Mouse (Mus musculus): ENCODE results near the gene Dpp4. TPM values are rescaled to one million over a fixed set of nuclear protein-coding genes. Genes with fewer than 3 reads are reported as not detected.
A peak's percentile ranks its signal among the peaks of the same experiment; 100 is the strongest.

Gene Dpp4
- polyA plus RNA-seq (2015; fragmentation: Nextera tagmentation; extraction: Ambion mirVana): 41.8 and 44.1 TPM in 2 replicates

DNA sequence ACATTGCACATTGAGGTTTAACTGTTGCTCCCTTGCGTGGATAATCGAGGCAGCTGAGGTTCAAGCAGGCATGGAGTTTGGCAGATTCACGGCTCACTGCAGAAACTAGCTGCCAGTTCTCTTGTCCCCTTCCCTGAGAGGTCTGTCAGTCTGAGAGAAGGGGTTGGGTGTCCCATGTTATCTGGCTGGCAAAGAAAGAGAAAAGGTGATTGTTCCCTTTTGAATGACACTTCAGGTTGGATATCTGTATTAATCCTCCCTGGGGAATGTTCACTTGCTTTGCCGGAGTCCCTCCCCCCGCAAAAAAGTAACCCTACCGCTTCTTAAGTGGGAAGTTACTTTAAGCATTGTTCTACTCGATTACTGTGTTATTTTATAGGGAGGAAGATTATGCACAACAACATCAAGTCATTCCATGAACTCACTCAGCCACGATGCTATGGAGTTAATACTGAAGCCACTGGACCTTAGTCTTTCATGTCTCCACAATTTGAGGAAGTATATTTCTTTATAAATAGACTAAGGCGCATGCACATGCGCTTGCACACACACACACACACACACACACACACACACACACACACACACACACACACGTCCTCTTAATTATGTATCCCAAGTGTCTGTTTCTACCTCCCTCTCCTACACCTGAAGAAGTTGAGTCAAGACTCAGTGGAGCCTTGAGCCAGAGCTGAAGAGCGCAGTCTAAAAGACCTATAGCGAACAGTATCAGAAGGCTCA, at the start of gene Dpp4:
Gene Dpp4 (minus strand): TSS at position 151 of the 741 bp plus-strand sequence.
- H3K27me3 ChIP-seq (replicated peaks; ENCODE audit: insufficient read depth, low read length): no peaks in the 10 kb centered on the region
- peak within 1 kb of the TSS; percentile 17; the same call in 1 of the 2 replicates for H3K9ac ChIP-seq (replicated peaks; ENCODE audit: low read depth)
- ATAC-seq: no peak
- H3K4me2 ChIP-seq (replicated peaks; ENCODE audit: low read depth, low read length): peak within 1 kb of the TSS; percentile 75
- no peaks in the 10 kb centered on the region for H3K36me3 ChIP-seq (ENCODE audit: insufficient read depth, low read length)
- H3K9me3 ChIP-seq (ENCODE audit: low read length): no peaks in the 10 kb centered on the region
- 51% methylated on average over 13 of the region's 13 CpGs for WGBS
- peak within 1 kb of the TSS; percentile 42 for H3K4me3 ChIP-seq (ENCODE audit: low read depth, low read length)
- TF ChIP-seq CTCF (IDR thresholded peaks at IDR 0.05): no peak
- no peak for TF ChIP-seq EP300 (IDR thresholded peaks at IDR 0.05)
- peaks cover 4% of the 10 kb centered on the region; the same call in 1 of the 2 replicates for H3K4me1 ChIP-seq (ENCODE audit: insufficient read depth, low read depth, low read length)
- H3K27ac ChIP-seq (ENCODE audit: low read length): peak within 1 kb of the TSS; percentile 73
- DNase-seq (ENCODE audit: low spot score): no peak

DNA sequence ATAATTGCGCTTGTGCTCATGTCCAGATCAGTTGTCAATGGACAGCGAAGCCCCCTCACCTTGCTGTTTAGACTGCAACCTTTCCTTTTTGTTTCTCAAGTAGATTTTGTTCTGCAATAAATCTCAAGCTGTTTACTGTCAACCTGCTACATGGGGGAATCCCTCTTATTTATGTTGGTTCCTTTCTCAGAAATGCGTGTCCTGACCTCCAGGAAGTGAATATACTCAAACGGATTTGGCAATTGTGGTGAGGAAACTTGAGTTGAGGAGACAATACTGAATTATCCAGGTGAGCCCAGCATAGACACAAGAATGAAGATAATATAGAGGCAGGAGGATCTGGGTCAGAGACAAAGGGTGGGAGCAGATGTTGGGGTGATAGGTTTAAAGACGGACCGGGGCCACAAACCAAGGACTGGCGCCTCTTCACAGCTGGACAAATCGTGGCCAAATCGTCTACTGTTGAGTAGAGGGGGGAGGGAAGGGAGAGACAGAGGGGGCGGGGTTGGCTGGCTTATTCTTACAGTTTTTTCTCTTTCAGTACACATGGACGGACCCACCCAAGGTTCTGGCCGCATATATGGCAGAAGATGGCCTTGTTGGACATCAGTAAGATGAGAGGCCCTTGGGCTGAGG, 48.9 kb upstream of the Dpp4 start:
- TF ChIP-seq EP300 (IDR thresholded peaks at IDR 0.05) (no peak), CTCF (IDR thresholded peaks at IDR 0.05) (no peak)
- WGBS: 84% methylated on average over 12 of the region's 12 CpGs
- DNase-seq (ENCODE audit: low spot score) (no peak), ATAC-seq (no peak)
- no peak overlapping the region for H3K9ac ChIP-seq (replicated peaks; ENCODE audit: low read depth)
- H3K4me1 ChIP-seq (ENCODE audit: insufficient read depth, low read depth, low read length): no peaks in the 10 kb centered on the region
- no peaks in the 10 kb centered on the region for H3K27me3 ChIP-seq (replicated peaks; ENCODE audit: insufficient read depth, low read length)
- no peaks in the 10 kb centered on the region for H3K36me3 ChIP-seq (ENCODE audit: insufficient read depth, low read length)
- H3K4me2 ChIP-seq (replicated peaks; ENCODE audit: low read depth, low read length): no peak overlapping the region
- H3K9me3 ChIP-seq (ENCODE audit: low read length): no peaks in the 10 kb centered on the region
- no peak overlapping the region for H3K27ac ChIP-seq (ENCODE audit: low read length)
- no peak overlapping the region for H3K4me3 ChIP-seq (ENCODE audit: low read depth, low read length)

- TF ChIP-seq EP300 (IDR thresholded peaks at IDR 0.05) (no peak), CTCF (IDR thresholded peaks at IDR 0.05) (no peak)
- DNase-seq (ENCODE audit: low spot score) (peak; percentile 26), ATAC-seq (no peak)
- WGBS: 60% methylated on average over 7 of the region's 7 CpGs
- no peak overlapping the region for H3K9ac ChIP-seq (replicated peaks; ENCODE audit: low read depth)
- no peaks in the 10 kb centered on the region for H3K4me1 ChIP-seq (ENCODE audit: insufficient read depth, low read depth, low read length)
- H3K27ac ChIP-seq (ENCODE audit: low read length): no peak overlapping the region
- H3K4me2 ChIP-seq (replicated peaks; ENCODE audit: low read depth, low read length): no peak overlapping the region
- H3K27me3 ChIP-seq (replicated peaks; ENCODE audit: insufficient read depth, low read length): no peaks in the 10 kb centered on the region
- no peaks in the 10 kb centered on the region for H3K36me3 ChIP-seq (ENCODE audit: insufficient read depth, low read length)
- H3K4me3 ChIP-seq (ENCODE audit: low read depth, low read length): no peak overlapping the region
- H3K9me3 ChIP-seq (ENCODE audit: low read length): no peaks in the 10 kb centered on the region
These were observed 48.2 kb upstream of the Dpp4 start for GRCm38 (mm10) chr2:62460231-62460710.

DNA sequence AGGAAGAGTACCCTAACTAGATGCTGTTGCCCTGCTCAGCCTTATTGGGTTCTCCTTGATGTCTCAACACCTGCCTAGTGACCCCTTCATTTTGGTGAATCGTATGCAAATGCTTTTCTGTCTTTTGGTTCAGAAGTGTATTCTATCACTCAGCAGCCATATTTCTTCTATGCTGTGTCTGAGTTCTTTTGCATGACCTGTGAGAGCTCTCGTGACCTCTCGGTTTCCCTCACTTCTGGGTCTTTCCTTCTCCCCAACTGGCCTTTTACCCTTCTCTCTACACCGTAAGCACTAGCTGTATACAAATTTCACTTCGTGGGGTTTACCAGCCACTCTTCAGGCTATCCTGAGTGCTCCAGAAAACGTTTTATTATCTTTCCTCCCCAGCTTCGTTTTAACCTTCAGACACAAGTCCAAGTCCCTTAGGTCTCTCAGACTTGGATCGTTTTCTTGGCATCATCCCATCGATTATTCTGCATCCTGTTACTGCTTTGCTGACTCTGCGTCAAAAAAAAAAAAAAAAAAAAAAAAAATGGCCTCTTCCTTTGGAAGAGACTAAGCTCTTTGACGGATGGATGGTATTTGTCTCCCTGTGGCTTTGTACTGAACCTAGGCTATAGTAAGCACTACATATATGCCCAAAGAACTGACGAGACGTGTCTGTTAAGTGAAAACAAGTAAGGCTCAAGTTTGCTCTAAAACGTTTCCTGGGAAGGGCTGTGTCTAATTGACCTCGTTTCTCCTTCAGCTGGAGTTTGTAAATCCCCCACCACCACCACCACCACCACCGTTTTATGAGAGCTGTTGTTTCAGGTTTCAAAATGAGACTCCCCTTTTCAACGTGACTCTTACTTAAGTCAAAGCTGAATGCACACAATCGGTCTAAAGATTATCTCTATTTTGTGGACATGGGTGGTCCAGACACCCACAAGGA, 47.5 kb upstream of the Dpp4 start:
- no peak overlapping the region for H3K4me3 ChIP-seq (ENCODE audit: low read depth, low read length)
- no peaks in the 10 kb centered on the region for H3K27me3 ChIP-seq (replicated peaks; ENCODE audit: insufficient read depth, low read length)
- WGBS: 49% methylated on average over 18 of the region's 18 CpGs
- no peak overlapping the region for H3K27ac ChIP-seq (ENCODE audit: low read length)
- H3K9me3 ChIP-seq (ENCODE audit: low read length): no peaks in the 10 kb centered on the region
- DNase-seq (ENCODE audit: low spot score) (no peak), ATAC-seq (no peak)
- no peak overlapping the region for H3K4me2 ChIP-seq (replicated peaks; ENCODE audit: low read depth, low read length)
- TF ChIP-seq CTCF (IDR thresholded peaks at IDR 0.05) (no peak), EP300 (IDR thresholded peaks at IDR 0.05) (no peak)
- no peak overlapping the region for H3K9ac ChIP-seq (replicated peaks; ENCODE audit: low read depth)
- no peaks in the 10 kb centered on the region for H3K4me1 ChIP-seq (ENCODE audit: insufficient read depth, low read depth, low read length)
- H3K36me3 ChIP-seq (ENCODE audit: insufficient read depth, low read length): no peaks in the 10 kb centered on the region

DNA sequence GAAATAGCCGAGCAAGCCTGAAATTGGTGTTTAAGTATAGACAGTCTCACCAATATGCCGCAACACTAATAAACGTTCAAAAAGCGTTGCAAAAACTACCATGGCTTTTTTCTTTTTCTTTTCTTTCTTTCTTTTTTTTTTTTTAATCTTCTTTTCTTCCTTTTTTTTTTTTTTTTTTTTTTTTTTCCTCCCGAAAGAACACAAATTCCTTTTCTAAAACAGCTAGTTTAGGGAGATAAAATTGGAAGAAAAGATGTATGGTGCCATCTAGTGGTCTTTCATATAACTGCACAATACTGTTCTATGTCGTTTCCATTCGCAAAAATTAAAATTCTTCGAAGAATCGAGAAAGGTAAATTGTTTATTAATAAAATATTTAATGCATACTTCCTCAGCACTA, 46.0 kb upstream of the Dpp4 start:
- no peaks in the 10 kb centered on the region for H3K27me3 ChIP-seq (replicated peaks; ENCODE audit: insufficient read depth, low read length)
- no peaks in the 10 kb centered on the region for H3K9me3 ChIP-seq (ENCODE audit: low read length)
- H3K27ac ChIP-seq (ENCODE audit: low read length): no peak overlapping the region
- TF ChIP-seq CTCF (IDR thresholded peaks at IDR 0.05): peak; percentile 61
- TF ChIP-seq EP300 (IDR thresholded peaks at IDR 0.05): no peak
- DNase-seq (ENCODE audit: low spot score) (peak; percentile 69), ATAC-seq (no peak)
- no peak overlapping the region for H3K4me3 ChIP-seq (ENCODE audit: low read depth, low read length)
- H3K36me3 ChIP-seq (ENCODE audit: insufficient read depth, low read length): no peaks in the 10 kb centered on the region
- no peak overlapping the region for H3K9ac ChIP-seq (replicated peaks; ENCODE audit: low read depth)
- no peaks in the 10 kb centered on the region for H3K4me1 ChIP-seq (ENCODE audit: insufficient read depth, low read depth, low read length)
- H3K4me2 ChIP-seq (replicated peaks; ENCODE audit: low read depth, low read length): no peak overlapping the region
- 37% methylated on average over 9 of the region's 9 CpGs for WGBS

DNA sequence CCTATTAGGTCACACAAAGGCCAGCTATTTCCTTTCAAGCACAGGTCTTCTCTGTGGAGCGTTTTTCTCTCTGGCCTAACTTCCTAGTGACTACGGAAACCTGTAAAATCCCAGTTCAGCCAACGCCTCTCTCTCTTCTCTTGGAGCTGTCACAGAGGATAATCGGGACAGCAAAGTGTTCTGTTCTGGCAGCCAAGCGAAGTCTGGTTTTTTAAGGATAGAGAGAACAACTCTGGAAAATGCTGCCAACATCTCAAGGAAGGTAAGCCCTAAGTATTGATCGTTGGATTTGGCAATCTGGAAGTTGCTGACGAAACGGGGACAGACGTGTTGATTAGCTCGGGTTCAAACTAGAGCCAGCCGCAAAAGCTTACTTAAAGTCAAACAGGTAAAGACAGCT, 43.0 kb upstream of the Dpp4 start:
- Histone ChIP-seq H3K4me1 (ENCODE audit: insufficient read depth, low read depth, low read length) (no peaks in the 10 kb centered on the region), H3K27ac (ENCODE audit: low read length) (no peak overlapping the region), H3K4me3 (ENCODE audit: low read depth, low read length) (no peak overlapping the region), H3K36me3 (ENCODE audit: insufficient read depth, low read length) (no peaks in the 10 kb centered on the region), H3K4me2 (replicated peaks; ENCODE audit: low read depth, low read length) (no peak overlapping the region), H3K9me3 (ENCODE audit: low read length) (no peaks in the 10 kb centered on the region), H3K27me3 (replicated peaks; ENCODE audit: insufficient read depth, low read length) (no peaks in the 10 kb centered on the region), H3K9ac (replicated peaks; ENCODE audit: low read depth) (no peak overlapping the region)
- no peak for TF ChIP-seq CTCF (IDR thresholded peaks at IDR 0.05)
- TF ChIP-seq EP300 (IDR thresholded peaks at IDR 0.05): no peak
- 78% methylated on average over 11 of the region's 11 CpGs for WGBS
- DNase-seq (ENCODE audit: low spot score) (no peak), ATAC-seq (no peak)
